Mouse (Mus musculus): Measurements from ENCODE around the gene S100a14. TPM values are rescaled to one million over a fixed set of nuclear protein-coding genes. Genes with fewer than 3 reads are reported as not detected.
A peak's percentile ranks its signal among the peaks of the same experiment; 100 is the strongest.

Gene S100a14
- total RNA-seq (2021): 0.52 and 0.95 TPM in 2 replicates
- long read RNA-seq: 0 reads

DNA sequence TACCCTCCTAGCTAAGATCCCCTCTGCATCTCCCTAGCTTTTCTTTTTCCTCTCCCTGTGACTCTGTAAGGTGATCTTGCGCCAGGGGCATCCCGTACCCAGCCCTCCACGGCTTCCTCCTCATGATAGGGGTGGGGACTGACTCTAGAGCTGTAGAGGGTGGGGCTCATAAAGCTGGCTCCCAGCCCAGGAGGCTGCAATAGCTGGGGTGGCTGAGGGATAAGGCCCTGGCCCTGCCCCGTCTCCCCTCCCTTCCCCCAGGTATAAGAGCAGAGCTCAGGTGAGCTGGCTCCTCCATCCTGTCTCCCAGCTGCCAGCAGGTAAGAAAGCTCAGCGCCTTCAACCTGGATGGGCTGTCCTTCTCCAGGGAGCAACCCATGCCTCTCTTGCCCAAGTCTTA lies at the start of gene S100a14:
S100a14 (plus strand) TSS at position 277 of the 400 bp plus-strand sequence.
- no peak for DNase-seq

DNA sequence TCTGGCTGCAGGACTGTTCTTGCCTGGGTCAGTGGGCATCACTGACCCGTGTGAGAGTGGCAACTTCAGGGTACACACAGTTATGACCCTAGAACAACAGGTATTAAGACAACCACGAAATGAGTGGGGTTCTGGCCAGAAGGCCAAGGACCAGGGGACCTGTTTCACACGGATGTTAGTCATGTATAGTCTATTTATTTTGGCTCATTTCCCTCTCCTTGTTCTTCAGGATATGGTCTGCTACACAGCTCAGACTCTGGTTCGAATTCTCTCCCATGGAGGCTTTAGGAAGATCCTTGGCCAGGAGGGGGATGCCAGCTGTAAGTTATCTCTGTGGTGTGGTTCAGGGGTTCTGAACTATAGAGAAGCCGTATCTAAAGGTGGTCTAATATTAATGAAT lies 39.7 kb upstream of the S100a14 start:
- no peak for DNase-seq

DNA sequence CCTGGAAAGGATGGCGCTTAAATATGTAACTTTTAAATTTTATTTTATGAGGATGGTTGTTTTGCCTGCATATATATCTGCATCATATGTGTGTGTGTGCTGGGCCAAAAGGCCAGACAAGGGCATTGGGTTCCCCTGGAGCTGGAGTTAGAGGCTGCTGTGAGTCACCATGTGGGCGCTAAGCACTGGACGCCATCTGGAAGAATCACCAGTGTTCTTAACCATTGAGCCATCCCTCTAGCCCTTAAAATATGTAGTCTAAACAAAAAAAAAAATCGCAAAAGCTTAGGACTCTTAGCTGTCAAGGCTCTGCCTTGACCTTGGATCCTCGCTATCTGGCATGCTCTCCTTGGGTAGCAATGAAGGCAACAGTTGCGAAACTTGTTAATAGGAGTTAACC lies 38.1 kb upstream of the S100a14 start:
- DNase-seq: no peak

DNA sequence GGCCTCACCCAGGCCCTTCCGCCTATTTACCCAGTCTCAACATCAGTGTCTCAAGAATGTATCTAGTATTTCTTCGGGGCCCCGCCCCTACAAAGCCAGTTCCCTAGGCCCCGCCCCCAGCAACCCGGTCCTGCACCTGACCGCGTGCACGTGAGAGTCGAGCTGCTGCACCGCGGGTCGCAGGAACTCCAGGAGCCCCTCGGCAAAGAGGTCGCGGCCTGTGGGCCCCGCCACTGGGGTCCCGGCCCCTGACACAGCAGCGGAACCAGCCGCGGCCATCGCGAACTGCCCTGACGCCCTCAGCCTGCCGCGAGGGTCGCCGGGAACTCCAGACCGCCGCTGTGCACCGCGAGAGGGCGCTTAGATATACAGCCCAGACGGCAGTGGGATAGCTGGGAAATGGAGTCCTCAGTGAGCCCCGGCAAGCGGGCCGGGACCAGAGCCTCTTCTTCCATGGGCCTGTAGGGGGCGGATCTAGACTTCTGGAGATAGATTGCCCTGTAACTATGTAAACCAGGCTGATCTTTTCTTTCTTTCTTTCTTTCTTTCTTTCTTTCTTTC lies 35.9 kb upstream of the S100a14 start, which contains the start of gene Snapin:
Snapin (minus strand) TSS at position 338 of the 561 bp plus-strand sequence.
- peak; percentile 92 for DNase-seq

DNA sequence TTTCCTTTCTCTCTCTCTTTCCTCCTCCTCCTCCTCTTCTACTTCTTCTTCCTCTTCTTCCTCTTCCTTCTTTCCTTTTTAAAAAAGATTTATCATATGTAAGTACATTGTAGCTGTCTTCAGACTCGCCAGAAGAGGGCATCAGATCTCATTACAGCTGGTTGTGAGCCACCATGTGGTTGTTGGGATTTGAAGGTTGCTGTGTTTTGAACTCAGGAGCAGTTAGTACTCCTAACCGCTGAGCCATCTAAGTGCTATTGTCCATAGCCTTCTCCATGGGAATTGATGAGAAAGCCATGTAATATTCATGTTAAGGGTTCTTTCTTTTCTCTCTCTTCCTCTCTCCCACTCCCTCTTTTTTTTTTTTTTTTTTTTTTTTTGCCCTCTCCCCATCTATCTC lies 35.3 kb upstream of the S100a14 start:
- no peak for DNase-seq

DNA sequence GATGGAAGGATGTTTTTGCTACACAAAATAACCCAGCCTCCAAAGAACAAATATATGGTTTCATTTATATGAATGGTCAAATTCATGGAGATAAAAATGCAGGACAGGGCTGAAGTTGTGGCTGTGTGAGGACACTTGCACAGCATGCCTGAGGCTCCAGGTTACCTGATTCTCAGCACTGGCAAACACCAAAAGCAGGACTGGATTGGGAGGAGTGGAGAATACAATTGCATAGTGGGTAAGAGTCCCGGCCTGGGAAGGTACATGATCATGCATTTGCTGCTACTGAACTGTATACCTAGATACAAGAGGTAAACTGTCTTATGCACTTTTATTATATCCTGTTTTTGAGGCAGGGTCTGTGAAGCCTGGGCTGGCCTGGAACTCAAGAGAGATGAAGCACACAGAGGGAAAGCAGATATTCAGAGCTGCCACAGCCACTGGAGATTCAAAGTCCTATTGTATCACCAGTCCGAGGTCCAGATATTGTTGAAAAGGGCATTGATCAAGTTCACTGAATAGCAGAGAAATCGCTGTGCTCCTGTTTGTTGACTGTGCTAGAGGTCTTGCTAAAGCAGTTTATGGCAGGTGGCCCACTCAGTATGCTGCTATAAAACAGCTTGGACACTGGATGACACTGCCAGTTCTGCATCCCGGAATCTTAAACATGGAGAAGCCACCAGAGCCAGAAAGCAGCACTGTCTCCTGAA lies 32.7 kb upstream of the S100a14 start:
- no peak for DNase-seq

DNA sequence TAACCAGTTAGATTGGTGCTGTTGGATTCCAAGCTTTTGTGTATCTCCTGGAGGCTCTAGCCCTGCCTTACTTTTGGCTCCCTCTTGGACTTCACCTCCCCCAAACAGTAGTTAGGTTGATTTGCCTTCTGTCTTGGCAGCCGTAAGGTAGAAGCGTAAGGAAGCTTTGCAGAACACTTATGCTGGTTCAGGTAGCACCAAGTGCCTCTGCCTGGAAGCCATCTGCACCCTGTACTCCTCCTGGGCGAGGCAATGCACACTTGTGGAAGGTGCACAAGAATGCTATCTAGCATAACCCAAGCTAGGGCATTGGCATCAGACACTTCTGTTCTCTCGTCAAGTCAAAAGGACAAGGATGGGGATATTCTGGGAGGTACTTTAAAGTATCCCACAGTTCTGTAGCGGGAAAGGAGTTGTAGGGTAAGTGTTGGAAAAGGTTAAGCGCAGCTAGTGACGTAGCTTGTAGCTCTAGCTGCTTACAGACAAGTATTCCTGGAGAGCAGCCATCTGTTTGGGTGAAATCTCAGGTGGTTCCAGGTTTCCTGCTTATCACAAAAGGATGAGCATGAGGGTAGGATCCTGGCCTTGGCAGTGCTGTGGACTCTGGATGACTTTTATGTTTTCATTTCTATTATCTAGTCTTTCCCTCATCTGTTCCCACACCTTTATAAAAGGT lies 30.7 kb upstream of the S100a14 start:
- no peak for DNase-seq

DNA sequence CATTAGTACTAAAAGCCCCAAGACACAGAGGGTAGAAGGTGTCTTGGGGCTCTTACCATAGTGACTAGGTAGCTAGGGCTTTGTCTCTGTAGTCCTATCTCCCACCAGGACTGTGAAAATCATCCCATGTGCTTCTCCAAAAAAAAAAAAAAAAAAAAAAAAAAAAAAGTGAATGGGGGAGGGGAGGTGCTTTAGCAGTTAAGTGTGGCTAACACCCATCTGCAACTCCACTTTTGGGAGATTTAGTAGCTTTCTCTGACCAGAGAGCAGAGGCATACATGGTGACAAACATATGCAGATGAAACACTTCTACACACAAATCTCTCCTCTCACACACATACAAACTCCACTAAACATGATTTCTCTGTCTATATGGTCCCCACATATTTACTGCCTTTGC lies 29.1 kb upstream of the S100a14 start:
- no peak for DNase-seq

DNA sequence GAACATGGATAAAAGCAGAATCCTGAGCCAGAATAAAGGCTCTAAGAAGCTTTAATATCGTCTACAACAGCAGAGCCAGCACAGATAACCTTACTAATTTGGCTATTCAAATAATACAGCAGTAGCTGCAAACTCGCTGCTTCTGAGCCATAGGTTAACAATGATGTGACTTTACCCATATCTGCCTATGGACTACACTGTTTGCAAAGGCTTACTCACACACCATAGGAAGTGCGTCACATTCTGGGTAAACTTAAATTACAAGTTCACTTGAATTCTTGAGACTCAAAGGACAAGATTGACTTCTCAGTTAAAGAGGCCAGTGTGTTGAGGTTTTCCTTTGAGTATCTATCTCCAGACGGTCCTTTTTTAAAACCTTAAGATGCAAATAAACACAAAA lies 23.2 kb upstream of the S100a14 start:
- no peak for DNase-seq

DNA sequence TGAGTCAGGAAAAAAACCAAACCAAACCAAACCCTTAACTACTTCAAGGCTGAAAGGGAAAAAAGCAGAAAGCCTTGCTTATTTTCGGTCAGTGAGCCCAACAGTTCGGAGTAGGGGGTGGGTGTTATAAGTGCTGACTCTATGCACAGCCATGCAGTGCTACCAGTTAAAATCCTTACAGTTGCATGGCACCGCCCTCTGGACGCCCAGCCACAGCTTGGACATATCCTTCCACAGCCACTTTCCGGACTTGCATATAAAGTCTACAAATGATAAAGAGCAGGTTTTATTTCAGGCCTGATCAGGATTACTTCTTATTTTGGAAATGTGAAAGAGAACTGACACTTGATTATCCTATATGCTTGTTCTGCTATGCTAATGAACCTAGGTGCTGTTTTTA lies 21.4 kb upstream of the S100a14 start:
- DNase-seq: no peak

DNA sequence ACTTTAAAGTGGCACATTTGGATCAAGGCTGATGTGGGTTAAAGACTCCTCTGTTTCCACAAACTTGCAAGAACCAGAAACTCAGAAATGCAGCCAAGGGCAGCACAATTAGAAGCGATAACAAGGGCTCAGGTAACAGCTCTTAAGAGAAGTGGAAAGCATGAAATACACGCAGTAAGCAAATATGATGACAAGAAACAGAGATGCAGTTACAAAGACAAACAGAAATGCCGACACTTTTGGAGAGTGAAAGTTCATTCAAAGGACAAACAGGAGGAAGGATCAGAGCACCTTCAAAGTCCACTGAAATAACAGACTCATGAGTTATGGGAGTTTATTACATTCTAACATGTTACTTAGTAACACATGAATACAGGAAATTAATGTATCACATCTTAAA lies 20.3 kb upstream of the S100a14 start:
- DNase-seq: no peak

DNA sequence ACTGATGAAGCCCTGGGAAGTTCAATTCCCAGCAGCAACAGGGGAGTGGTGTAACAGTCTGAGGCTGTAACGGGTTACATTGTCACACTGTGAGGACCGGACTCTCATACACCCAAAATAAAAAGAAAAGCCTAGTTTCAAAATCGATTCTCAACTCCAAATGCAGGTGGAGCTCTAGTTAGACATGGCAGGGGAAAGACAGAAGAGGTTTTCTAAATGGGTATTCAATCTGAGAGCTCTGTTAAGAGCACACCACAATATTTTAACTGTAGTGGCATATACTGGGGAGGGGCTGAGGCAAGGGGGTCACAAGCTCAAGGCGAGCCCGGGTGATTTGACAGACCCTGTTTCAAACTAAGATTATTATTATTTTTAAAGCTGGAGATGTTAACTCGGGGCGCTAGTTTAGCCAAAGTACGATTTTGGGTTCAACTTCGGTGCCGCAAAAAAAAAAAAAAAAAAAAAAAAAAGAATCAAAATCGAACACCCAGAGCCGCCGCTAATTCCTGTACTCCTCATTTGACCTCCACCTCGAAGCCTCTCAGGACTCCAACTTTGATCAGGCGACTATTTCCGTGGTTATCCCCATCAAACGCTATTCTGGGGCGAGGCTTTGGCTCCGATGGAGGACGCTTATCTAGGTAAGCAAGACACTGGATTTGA lies 18.2 kb upstream of the S100a14 start:
- DNase-seq: no peak

DNA sequence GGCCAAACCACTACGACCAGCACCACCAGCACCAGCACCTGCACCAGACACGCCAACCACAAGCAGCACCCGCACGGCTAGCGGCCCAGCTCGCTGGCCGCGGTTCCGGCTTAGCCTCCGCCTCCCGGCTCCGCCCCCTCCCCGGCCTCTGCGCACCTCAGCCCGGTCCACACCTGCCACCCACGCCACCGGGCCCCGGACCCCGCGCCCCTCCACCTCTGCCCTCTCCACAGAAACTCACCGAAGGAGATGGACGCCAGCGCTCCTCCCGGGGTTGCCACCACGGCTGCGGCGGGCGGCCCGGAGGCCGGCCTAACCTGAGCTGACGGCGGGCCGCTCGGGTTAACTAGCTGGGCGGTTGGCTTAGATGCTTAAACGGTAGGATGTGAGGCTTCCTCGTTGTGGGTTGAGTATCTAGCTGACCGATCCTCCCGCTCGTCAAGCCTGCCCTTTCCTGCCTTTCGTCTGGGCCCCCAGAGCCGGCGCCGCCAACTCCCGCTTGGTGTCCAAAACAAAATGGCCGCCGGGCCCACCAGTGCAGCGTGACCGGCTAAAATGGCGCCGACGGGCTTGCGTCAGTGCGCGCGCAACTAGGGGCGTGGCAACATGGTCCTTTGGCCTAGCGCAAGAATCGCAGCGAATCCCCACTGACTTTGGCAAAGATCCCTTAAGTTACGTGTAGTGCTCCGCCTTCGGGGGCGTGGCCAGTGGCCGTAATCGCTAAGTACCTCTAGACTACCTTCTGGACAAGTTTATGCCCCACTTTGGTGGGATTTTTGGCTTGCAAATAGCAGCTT lies 17.5 kb upstream of the S100a14 start, which contains the start of gene Chtop:
Chtop (minus strand) TSS at position 549 of the 797 bp plus-strand sequence.
- peak; percentile 100 for DNase-seq

DNA sequence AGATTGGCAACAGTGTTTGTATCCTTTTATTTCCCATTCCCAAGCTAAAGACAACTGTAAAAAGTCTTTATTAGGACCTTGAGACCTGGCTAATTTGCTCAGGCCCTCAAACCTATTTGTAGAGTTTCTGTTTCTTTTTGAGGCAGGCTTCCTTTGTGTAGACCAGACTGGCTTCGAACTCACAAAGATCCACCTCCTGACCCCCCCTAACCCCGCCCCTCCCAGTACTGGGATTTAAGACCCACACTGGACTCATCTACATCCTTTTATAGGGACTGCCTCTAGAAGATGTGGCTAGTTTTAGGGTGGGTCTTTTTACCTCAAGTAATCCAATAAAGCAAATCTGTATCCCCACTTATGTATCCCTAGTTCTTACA lies 16.9 kb upstream of the S100a14 start:
- no peak for DNase-seq

DNA sequence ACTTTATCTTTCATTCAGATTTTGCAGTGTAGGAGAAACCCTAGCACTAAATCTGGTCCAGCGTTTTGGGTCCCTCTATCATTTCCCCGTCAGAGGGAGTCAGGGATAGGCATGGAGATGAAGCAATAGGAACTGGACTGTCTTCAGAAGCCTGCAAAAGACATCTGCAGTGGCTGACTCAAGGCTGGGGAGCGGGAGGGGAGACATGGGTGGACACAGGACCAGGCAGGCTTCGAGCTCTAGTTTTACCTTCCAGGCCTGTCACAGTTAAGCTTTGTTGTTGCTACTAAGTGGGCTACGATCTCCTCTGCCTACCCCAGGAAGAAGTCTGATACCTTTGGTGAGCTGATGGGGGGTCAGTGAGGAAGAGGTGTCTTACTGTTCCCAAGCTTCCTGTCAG lies 14.4 kb upstream of the S100a14 start:
- no peak for DNase-seq

DNA sequence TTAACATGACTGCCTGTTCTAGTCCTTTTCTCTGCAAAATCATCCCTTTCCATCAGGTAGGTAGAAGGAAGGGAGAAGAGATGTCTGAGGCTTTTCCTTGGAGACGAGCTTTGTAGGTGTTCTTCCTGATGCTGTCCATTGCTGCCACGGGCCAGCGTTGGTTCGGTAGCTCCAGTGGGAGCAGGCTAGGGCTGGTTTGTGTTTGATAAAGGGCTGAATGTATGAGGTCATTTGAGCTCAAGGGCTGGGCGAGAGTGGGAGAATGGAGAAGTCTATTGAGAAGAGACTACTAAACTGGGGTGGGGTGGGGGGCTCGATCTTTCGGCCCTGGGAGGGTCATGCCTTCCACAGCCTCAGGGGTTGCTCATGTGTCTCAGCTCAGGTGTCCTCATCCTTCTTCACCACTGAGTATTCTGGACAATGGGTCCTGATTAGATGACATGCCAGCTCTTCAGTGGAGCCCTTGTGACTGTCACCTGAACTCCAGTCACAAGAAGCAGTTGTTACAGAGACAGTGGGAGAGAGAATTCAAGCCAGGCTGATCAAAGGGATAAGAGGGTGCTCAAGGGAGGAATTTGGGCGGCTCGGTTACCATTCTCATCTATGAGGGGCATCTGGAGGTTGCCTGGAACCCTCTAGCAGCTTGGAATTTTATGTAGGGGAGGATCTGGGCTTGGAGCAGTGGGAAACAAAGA lies 13.6 kb upstream of the S100a14 start:
- DNase-seq: no peak

DNA sequence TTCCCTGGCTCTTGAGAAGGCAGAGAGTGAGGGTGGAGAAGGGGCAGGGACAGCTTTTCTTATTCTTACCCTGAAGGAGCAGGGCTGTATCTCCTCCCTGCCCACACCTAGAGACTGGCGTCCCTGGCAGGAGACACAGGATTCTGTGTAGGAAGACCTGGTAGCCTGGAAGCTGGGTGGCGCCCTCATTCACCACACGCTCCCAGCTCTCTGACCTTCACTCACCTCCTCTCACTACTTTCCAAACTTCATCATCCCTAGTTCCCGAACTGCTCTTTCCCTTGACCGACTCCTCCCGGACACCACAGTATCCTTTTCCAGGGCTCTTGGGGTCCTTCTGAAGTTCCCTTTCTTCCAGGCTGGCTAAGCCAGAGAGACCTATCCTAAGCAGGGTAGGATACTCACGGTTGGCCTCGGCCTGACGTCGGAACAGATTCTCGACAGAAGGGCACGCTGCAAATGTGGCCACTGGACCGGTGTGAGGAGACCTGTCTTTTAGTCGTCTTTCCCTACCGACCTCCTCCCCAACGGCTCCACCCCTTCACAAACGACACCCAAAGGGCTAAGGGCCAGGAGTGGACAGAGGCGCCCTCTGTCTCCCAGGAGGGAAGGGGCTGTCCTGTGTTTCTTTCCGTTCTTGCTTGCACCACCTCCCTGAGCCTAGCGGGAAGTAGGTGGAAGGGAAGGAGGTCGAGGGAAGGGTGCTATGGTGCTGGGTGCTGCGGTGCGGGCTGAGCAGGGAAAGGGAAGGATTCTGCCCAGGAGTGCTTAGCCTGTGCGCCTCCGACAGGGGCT lies 12.7 kb upstream of the S100a14 start, which contains the start of the genes S100a1 and S100a13:
S100a1 (minus strand) TSS at position 597 of the 795 bp plus-strand sequence.
S100a13 (plus strand) TSS at position 640 of the 795 bp plus-strand sequence.
- DNase-seq: peak; percentile 72

DNA sequence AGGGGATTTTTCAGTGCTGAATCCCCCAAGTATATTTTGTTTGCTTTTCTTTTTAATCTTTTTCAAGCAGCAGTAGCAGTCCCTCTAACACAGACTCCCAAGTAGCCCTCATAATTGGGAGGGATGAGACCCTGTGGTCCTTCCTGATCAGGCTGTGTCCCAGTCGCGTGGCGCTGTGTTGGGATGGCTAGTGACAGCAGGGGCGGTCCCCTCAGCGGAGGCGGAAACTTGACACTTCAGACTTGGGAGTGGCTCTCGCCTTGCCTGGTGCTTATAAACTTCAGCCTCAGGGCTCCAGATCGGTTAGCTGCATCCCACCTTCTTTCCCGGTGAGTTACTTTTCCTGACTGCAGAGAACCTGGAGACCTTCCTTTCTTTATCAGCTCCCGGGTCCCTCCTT lies 12.0 kb upstream of the S100a14 start:
- peak; percentile 73 for DNase-seq

DNA sequence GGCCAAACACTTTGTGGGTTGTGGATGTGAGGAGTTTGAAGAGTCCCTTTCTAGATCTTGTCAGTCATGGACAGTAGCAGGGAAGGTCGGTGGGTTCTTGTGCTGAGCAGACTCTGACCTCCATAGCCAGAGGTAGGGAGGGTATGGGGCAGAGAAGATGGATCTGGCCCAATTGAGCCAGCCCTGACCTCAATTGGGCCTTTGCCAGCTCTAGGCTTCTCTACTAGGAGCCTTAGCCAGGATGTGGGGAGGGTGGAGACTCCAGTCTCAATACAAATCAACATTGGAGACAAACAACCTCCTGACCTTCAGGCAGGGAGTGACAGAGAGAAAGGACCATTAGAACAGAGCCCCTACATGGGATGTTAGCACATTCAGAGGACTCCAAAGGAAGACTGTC lies 11.4 kb upstream of the S100a14 start:
- DNase-seq: peak; percentile 48

DNA sequence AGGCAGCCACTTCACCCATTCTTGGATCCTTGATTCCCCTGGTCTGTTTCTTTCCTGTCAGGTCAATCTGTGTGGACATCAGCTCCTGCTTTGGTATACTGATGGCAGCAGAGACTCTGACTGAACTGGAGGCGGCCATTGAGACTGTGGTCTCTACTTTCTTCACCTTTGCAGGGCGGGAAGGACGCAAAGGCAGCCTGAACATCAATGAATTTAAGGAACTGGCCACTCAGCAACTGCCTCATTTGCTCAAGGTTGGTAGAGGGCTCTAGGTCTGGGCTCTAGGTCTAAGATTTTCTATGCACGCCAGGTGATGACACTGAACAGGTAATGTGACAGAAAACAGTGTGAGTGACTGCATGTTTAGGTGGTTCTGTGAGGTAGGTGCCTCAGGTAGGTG lies 10.9 kb upstream of the S100a14 start:
- DNase-seq: no peak
